Mouse (Mus musculus) olfactory bulb, adult 2 months (tissue): ENCODE measurements around the gene Gm20696. TPM values are rescaled to one million over a fixed set of nuclear protein-coding genes. Genes with fewer than 3 reads are reported as not detected.

Source experiments
- H3K27ac ChIP-seq: fragments of 200-500 bp; 2 replicates; pipeline ENCODE4 v1.5.1; 2012; ENCODE audit warnings: low read depth, low read length; ENCODE audit not compliant: insufficient read depth
- H3K4me1 ChIP-seq: fragments of 200-500 bp; 2 replicates; pipeline ENCODE4 v1.6.1; 2012; ENCODE audit warnings: low read length; ENCODE audit not compliant: control insufficient read depth, insufficient read depth
- H3K4me3 ChIP-seq: fragments of 200-500 bp; 2 replicates; pipeline ENCODE4 v1.5.1; 2012; ENCODE audit warnings: mild to moderate bottlenecking, low read depth, low read length, moderate library complexity; ENCODE audit not compliant: insufficient read depth
- CTCF ChIP-seq: fragments of 200-500 bp; IDR thresholded peaks from 2 replicates; pipeline ENCODE4 v1.5.1; 2012; ENCODE audit warnings: low read depth, mild to moderate bottlenecking, low read length, moderate library complexity; ENCODE audit not compliant: insufficient read depth
- POLR2A ChIP-seq: fragments of 200-500 bp; IDR thresholded peaks from 2 replicates; pipeline ENCODE4 v1.6.1; 2012; ENCODE audit warnings: mild to moderate bottlenecking, low read depth, low read length, moderate library complexity; ENCODE audit not compliant: insufficient read depth
- WGBS: fragments of 180-500 bp; shearing (Covaris S2); methylation state at CpG from one replicate; pipeline ENCODE4 v1.1.7; 2018; 5-methylcytosine and 5-hydroxymethylcytosine counted together
- polyA plus RNA-seq: library from polyadenylated mRNA; stranded (reverse); fragments of >200 nt; gene quantifications from 2 replicates; pipeline ENCODE4 v1.2.4, GENCODE M21; 2012; ENCODE audit warnings: low replicate concordance; ENCODE audit not compliant: missing spikeins, insufficient read depth, insufficient read length

Gene Gm20696
- polyA plus RNA-seq, 1 experiment: not detected

GRCm38 (mm10) chr6:99300235-99300634 lies 366.4 kb downstream of the Gm20696 start:
- WGBS: 93% methylated on average over 6 of the region's 6 CpGs
- Histone ChIP-seq H3K4me3 (no peak overlapping the region), H3K4me1 (no peaks in the 10 kb centered on the region), H3K27ac (no peak overlapping the region)
- TF ChIP-seq CTCF (no peak), POLR2A (no peak)

GRCm38 (mm10) chr6:99299196-99299595 lies 367.4 kb downstream of the Gm20696 start:
- WGBS: 73% methylated on average over 14 of the region's 14 CpGs
- no peak overlapping the region for H3K27ac ChIP-seq
- no peak overlapping the region for H3K4me3 ChIP-seq
- no peak for TF ChIP-seq CTCF
- TF ChIP-seq POLR2A: no peak
- no peaks in the 10 kb centered on the region for H3K4me1 ChIP-seq

- Histone ChIP-seq H3K27ac (no peak overlapping the region), H3K4me1 (no peaks in the 10 kb centered on the region), H3K4me3 (no peak overlapping the region)
- TF ChIP-seq CTCF (no peak), POLR2A (no peak)
- 96% methylated on average over 5 of the region's 5 CpGs for WGBS
Measured at GRCm38 (mm10) chr6:99297535-99297934, 369.1 kb downstream of the Gm20696 start.

GRCm38 (mm10) chr6:99295495-99295894 lies 371.1 kb downstream of the Gm20696 start:
- TF ChIP-seq CTCF: no peak
- no peak for TF ChIP-seq POLR2A
- H3K4me1 ChIP-seq: no peaks in the 10 kb centered on the region
- H3K4me3 ChIP-seq: no peak overlapping the region
- WGBS: 85% methylated on average over 8 of the region's 8 CpGs
- H3K27ac ChIP-seq: no peak overlapping the region

- TF ChIP-seq POLR2A (no peak), CTCF (no peak)
- Histone ChIP-seq H3K4me1 (no peaks in the 10 kb centered on the region), H3K4me3 (no peak overlapping the region), H3K27ac (no peak overlapping the region)
- WGBS: 75% methylated on average over 4 of the region's 4 CpGs
Measured at GRCm38 (mm10) chr6:99289220-99289619, 377.4 kb downstream of the Gm20696 start.

GRCm38 (mm10) chr6:99285026-99285425 lies 381.6 kb downstream of the Gm20696 start:
- no peaks in the 10 kb centered on the region for H3K4me1 ChIP-seq
- 77% methylated on average over 3 of the region's 3 CpGs for WGBS
- no peak for TF ChIP-seq CTCF
- no peak for TF ChIP-seq POLR2A
- no peak overlapping the region for H3K27ac ChIP-seq
- no peak overlapping the region for H3K4me3 ChIP-seq

GRCm38 (mm10) chr6:99284019-99284418 lies 382.6 kb downstream of the Gm20696 start:
- TF ChIP-seq POLR2A (no peak), CTCF (no peak)
- 86% methylated on average over 4 of the region's 4 CpGs for WGBS
- H3K27ac ChIP-seq: no peak overlapping the region
- no peak overlapping the region for H3K4me3 ChIP-seq
- H3K4me1 ChIP-seq: no peaks in the 10 kb centered on the region

- Histone ChIP-seq H3K4me1 (no peaks in the 10 kb centered on the region), H3K4me3 (no peak overlapping the region), H3K27ac (no peak overlapping the region)
- 81% methylated on average over 15 of the region's 15 CpGs for WGBS
- TF ChIP-seq CTCF (no peak), POLR2A (no peak)
Measured at GRCm38 (mm10) chr6:99282866-99283657, 383.5 kb downstream of the Gm20696 start.

GRCm38 (mm10) chr6:99281433-99281832 lies 385.2 kb downstream of the Gm20696 start:
- WGBS: 95% methylated on average over 9 of the region's 9 CpGs
- TF ChIP-seq CTCF (no peak), POLR2A (no peak)

More at GRCm38 (mm10) chr6:99281433-99281832, 385.2 kb downstream of the Gm20696 start:
- Histone ChIP-seq H3K4me1 (no peaks in the 10 kb centered on the region), H3K4me3 (no peak overlapping the region), H3K27ac (no peak overlapping the region)
